Mouse (Mus musculus) hindbrain, embryonic 14.5 days (tissue): ENCODE results near the gene Muc3. TPM values are rescaled to one million over a fixed set of nuclear protein-coding genes. Genes with fewer than 3 reads are reported as not detected.

Experiments
- ATAC-seq: fragments of 200-750 bp; cut with Nextera tagmentation; 2 replicates; pipeline ENCODE4 v1.8.0; 2017; ENCODE audit warnings: moderate number of reproducible peaks, mild to moderate bottlenecking, moderate TSS enrichment, moderate library complexity; ENCODE audit not compliant: low FRiP score
- DNase-seq: peaks from one replicate; pipeline ENCODE4 v3.0.0-alpha.2; 2015; ENCODE audit warnings: low spot score
- H3K27ac ChIP-seq: fragments of 300-500 bp; sonication (generic); 2 replicates; pipeline ENCODE4 v1.5.1; 2014; ENCODE audit warnings: mild to moderate bottlenecking, moderate library complexity
- H3K27me3 ChIP-seq: fragments of 300-500 bp; sonication (generic); 2 replicates; pipeline ENCODE4 v1.6.1; 2014; ENCODE audit warnings: mild to moderate bottlenecking, low read length, mixed read lengths; ENCODE audit not compliant: control insufficient read depth, insufficient read depth
- H3K36me3 ChIP-seq: fragments of 300-500 bp; sonication (generic); replicated peaks from 2 replicates; pipeline ENCODE4 v1.6.1; 2014; ENCODE audit not compliant: control insufficient read depth, insufficient read depth
- H3K4me1 ChIP-seq: fragments of 300-500 bp; sonication (generic); replicated peaks from 2 replicates; pipeline ENCODE4 v1.6.1; 2014; ENCODE audit warnings: antibody characterized with exemption, low read length, mixed read lengths; ENCODE audit not compliant: control insufficient read depth, insufficient read depth
- H3K4me2 ChIP-seq: fragments of 300-500 bp; sonication (generic); replicated peaks from 2 replicates; pipeline ENCODE4 v1.6.1; 2014; ENCODE audit warnings: mild to moderate bottlenecking, moderate library complexity
- H3K4me3 ChIP-seq: fragments of 300-500 bp; sonication (generic); replicated peaks from 2 replicates; pipeline ENCODE4 v1.5.1; 2014; ENCODE audit warnings: mild to moderate bottlenecking, low read length
- H3K9ac ChIP-seq: fragments of 300-500 bp; sonication (generic); 2 replicates; pipeline ENCODE4 v1.6.1; 2014
- H3K9me3 ChIP-seq: fragments of 300-500 bp; sonication (generic); 2 replicates; pipeline ENCODE4 v1.6.1; 2016; ENCODE audit warnings: low read length; ENCODE audit not compliant: control insufficient read depth
- WGBS: fragments of 180-500 bp; shearing (Covaris S2); extraction: QIAGEN DNeasy Blood & Tissue Kit; methylation state at CpG from one replicate; pipeline ENCODE4 v1.1.7; 2014; 5-methylcytosine and 5-hydroxymethylcytosine counted together
- polyA plus RNA-seq: library from polyadenylated mRNA; unstranded; fragments of >200 nt; fragmentation: Nextera tagmentation; extraction: Ambion mirVana; gene quantifications from 2 replicates; pipeline ENCODE4 v1.2.1, GENCODE M21; 2014

Gene Muc3
- polyA plus RNA-seq, 1 experiment from 2014 or later = not detected

- WGBS = 60% methylated on average over 28 of the region's 28 CpGs
- H3K27me3 ChIP-seq = no peaks in the 10 kb centered on the region
- ATAC-seq (no peak), DNase-seq (no peak)
- no peak overlapping the region for H3K27ac ChIP-seq
- no peaks in the 10 kb centered on the region for H3K36me3 ChIP-seq
- no peaks in the 10 kb centered on the region for H3K4me1 ChIP-seq
- no peaks in the 10 kb centered on the region for H3K9me3 ChIP-seq
- H3K4me3 ChIP-seq = no peak overlapping the region
- H3K9ac ChIP-seq = no peak overlapping the region
- no peak overlapping the region for H3K4me2 ChIP-seq
These were observed 46.3 kb downstream of the Muc3 start for GRCm38 (mm10) chr5:137102575-137103522.

DNA sequence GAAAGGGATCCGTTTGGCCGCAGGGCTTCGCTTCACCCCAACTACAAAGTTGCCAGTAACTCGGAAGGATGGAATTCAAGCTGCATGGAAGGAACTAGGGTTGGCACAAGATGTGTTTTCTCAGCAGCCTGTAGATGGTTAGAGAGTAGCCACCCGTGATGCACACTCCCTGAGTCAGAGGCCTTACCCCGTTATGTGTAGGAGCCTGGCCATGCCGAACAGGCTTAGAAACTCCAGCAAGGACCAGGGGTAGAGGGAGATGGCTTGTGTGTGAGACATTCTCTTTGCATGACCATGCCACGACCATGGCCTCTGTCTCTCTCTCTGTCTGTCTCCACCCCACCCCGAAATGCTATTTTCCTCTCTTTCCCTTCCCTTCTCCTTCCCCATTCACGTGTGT is 47.0 kb downstream of the Muc3 start:
- H3K9ac ChIP-seq = no peak overlapping the region
- no peaks in the 10 kb centered on the region for H3K27me3 ChIP-seq
- no peak overlapping the region for H3K27ac ChIP-seq
- WGBS = 77% methylated on average over 10 of the region's 10 CpGs
- H3K9me3 ChIP-seq = no peaks in the 10 kb centered on the region
- H3K36me3 ChIP-seq = no peaks in the 10 kb centered on the region
- DNase-seq = no peak
- ATAC-seq = no peak
- H3K4me3 ChIP-seq = no peak overlapping the region
- H3K4me1 ChIP-seq = no peaks in the 10 kb centered on the region
- H3K4me2 ChIP-seq = no peak overlapping the region

DNA sequence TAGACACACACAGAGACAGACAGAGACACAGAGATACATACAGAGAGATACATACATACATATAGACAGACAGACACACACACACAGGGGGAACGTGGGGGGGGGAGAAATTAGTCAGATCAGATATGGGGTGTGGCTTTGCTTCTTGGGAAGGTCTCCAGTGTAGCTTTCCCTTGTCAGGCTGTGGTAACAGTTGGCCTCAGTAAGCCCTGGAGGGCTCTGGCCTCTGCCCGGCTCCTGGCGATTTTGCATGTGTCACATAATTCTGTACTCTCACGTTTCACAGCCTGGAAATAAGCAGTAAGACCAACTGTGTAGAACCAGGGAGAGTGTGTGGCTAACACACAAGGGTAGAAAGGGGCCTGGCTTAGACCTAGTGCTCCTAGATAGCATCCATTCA is 48.5 kb downstream of the Muc3 start:
- no peak overlapping the region for H3K4me3 ChIP-seq
- no peaks in the 10 kb centered on the region for H3K9me3 ChIP-seq
- whole genome bisulfite sequencing = 71% methylated on average over 4 of the region's 4 CpGs
- H3K9ac ChIP-seq = no peak overlapping the region
- ATAC-seq = no peak
- H3K27me3 ChIP-seq = no peaks in the 10 kb centered on the region
- no peak overlapping the region for H3K27ac ChIP-seq
- DNase-seq = no peak
- H3K36me3 ChIP-seq = no peaks in the 10 kb centered on the region
- H3K4me2 ChIP-seq = no peak overlapping the region
- H3K4me1 ChIP-seq = no peaks in the 10 kb centered on the region

- Histone ChIP-seq H3K36me3 (no peaks in the 10 kb centered on the region), H3K27ac (no peak overlapping the region), H3K4me2 (no peak overlapping the region), H3K9me3 (no peaks in the 10 kb centered on the region), H3K4me3 (no peak overlapping the region), H3K27me3 (no peaks in the 10 kb centered on the region), H3K4me1 (no peaks in the 10 kb centered on the region), H3K9ac (no peak overlapping the region)
- no peak for ATAC-seq
- DNase-seq = no peak
- WGBS = 83% methylated on average over 11 of the region's 11 CpGs
These were observed 50.7 kb downstream of the Muc3 start for GRCm38 (mm10) chr5:137098418-137098817.

DNA sequence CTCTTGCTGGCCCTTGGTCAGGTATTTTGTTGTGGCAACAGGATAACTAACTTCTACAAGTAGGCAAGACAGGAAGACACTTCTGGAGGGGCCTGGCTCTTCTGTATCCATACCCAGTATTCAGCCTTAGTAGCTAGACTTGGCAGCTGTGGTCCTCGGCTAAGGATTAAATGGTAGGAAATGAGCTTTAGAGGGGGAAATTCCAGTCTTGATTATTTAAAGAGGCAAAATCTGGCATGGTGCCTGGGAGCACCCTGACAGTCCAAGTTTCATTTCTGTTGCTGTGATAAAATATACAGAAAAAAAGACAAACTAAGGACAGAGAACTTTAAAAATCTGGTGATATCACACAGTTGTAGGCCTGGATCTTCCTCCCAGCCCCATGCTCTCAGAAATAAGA is 53.1 kb downstream of the Muc3 start:
- no peaks in the 10 kb centered on the region for H3K36me3 ChIP-seq
- no peak overlapping the region for H3K4me2 ChIP-seq
- no peaks in the 10 kb centered on the region for H3K9me3 ChIP-seq
- WGBS = 66% methylated on average over 1 of the region's 1 CpGs
- no peak for DNase-seq
- ATAC-seq = no peak
- no peaks in the 10 kb centered on the region for H3K27me3 ChIP-seq
- H3K4me1 ChIP-seq = no peaks in the 10 kb centered on the region
- no peak overlapping the region for H3K4me3 ChIP-seq
- no peak overlapping the region for H3K9ac ChIP-seq
- no peak overlapping the region for H3K27ac ChIP-seq

GRCm38 (mm10) chr5:137095135-137095534 is 54.0 kb downstream of the Muc3 start:
- no peaks in the 10 kb centered on the region for H3K4me1 ChIP-seq
- no peaks in the 10 kb centered on the region for H3K36me3 ChIP-seq
- no peak overlapping the region for H3K27ac ChIP-seq
- H3K4me3 ChIP-seq = no peak overlapping the region
- no peak overlapping the region for H3K4me2 ChIP-seq
- H3K9ac ChIP-seq = no peak overlapping the region
- no peaks in the 10 kb centered on the region for H3K9me3 ChIP-seq
- no peaks in the 10 kb centered on the region for H3K27me3 ChIP-seq
- 90% methylated on average over 10 of the region's 10 CpGs for WGBS
- no peak for DNase-seq
- ATAC-seq = no peak

GRCm38 (mm10) chr5:137093720-137094119 is 55.4 kb downstream of the Muc3 start:
- Histone ChIP-seq H3K27ac (no peak overlapping the region), H3K27me3 (no peaks in the 10 kb centered on the region), H3K4me1 (no peaks in the 10 kb centered on the region), H3K9me3 (no peaks in the 10 kb centered on the region), H3K4me2 (no peak overlapping the region), H3K4me3 (no peak overlapping the region), H3K36me3 (no peaks in the 10 kb centered on the region), H3K9ac (no peak overlapping the region)
- ATAC-seq (no peak), DNase-seq (peak; percentile 31)
- WGBS = 84% methylated on average over 9 of the region's 9 CpGs

GRCm38 (mm10) chr5:137091560-137091959 is 57.6 kb downstream of the Muc3 start:
- Histone ChIP-seq H3K27ac (no peak overlapping the region), H3K36me3 (no peaks in the 10 kb centered on the region), H3K9me3 (no peaks in the 10 kb centered on the region), H3K4me2 (no peak overlapping the region), H3K9ac (no peak overlapping the region), H3K4me1 (no peaks in the 10 kb centered on the region), H3K4me3 (no peak overlapping the region), H3K27me3 (no peaks in the 10 kb centered on the region)
- WGBS = 60% methylated on average over 6 of the region's 6 CpGs
- ATAC-seq (no peak), DNase-seq (no peak)

DNA sequence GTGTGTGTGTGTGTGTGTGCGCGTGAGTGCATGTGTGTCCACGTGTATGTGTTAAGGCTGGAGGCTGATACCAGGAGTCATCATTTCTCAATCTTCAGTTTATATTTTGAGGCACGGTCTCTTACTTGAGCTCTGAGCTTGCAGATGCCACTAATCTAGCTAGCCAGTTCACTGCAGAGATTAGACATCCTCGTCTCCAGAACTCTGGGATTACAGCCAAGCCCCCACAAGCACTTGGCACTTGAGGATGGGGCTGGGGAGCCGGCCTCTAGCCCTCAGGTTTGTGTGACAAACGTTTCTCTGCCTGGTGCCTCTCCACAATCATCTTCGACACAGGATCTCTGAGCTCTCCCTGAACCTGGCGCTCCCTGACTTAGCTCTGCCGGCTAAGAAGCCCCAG is 58.3 kb downstream of the Muc3 start:
- Histone ChIP-seq H3K9me3 (no peaks in the 10 kb centered on the region), H3K27ac (no peak overlapping the region), H3K4me1 (no peaks in the 10 kb centered on the region), H3K4me3 (no peak overlapping the region), H3K27me3 (no peaks in the 10 kb centered on the region), H3K36me3 (no peaks in the 10 kb centered on the region), H3K4me2 (no peak overlapping the region), H3K9ac (no peak overlapping the region)
- WGBS = 73% methylated on average over 10 of the region's 10 CpGs
- ATAC-seq (no peak), DNase-seq (no peak)
